Mouse (Mus musculus) cortical plate, adult 2 months (tissue): ENCODE measurements around the gene Usp5.

Source experiments
- CTCF ChIP-seq: fragments of 200-500 bp; IDR thresholded peaks from 2 replicates; pipeline ENCODE4 v1.5.1; 2011; ENCODE audit warnings: mild to moderate bottlenecking, control low read depth, low read length; ENCODE audit not compliant: insufficient read depth; ENCODE audit errors: extremely low read depth
- POLR2A ChIP-seq: fragments of 200-500 bp; IDR thresholded peaks from 2 replicates; pipeline ENCODE4 v1.6.1; 2011; ENCODE audit warnings: mild to moderate bottlenecking, low read length, control low read depth; ENCODE audit not compliant: insufficient read depth; ENCODE audit errors: extremely low read depth

DNA sequence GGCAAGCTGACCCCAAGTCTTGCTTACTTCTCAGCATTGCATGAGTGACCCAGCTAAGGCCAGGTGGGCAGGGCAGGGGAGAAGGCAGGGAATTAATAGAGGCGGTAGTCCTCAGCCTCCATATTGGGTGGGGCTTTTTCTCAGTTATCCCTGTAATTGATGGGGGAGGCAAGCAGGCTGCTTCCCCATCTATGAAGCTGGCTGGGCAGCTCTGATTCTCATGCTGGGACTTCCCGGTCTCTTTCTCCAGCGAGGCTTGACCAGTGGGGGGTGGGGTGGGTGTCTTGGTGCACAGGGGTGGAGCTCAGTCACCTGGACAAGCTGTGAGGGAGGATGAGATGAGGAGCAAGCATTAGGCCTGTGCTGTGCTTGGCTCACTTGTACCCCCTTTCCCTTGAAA lies 32.5 kb upstream of the Usp5 start:
- TF ChIP-seq POLR2A (no peak), CTCF (no peak)
